Mouse (Mus musculus) layer of hippocampus, postnatal 25 days (tissue): ENCODE results near the gene Rpl15. TPM values are rescaled to one million over a fixed set of nuclear protein-coding genes. Genes with fewer than 3 reads are reported as not detected.
"Not testable (repeated sequence)": the region's sequence is repeated elsewhere in the genome, so short reads cannot be mapped to it uniquely, and the experiment has no call there.

Experiments used
- DNase-seq, 2 experiments: peaks; one replicate each; pipeline ENCODE4 v3.0.0; 2022; ENCODE audit warnings: mixed read lengths in 2 of 2, low spot score in 1 of 2; ENCODE audit errors: extremely low spot score in 1 of 2
- total RNA-seq, 2 experiments: library from RNA; stranded (reverse); gene quantifications; 2 replicates each; pipeline ENCODE4 v1.2.3; 2021

Gene Rpl15
- 100 to 1,000 TPM; 408 to 422 TPM for total RNA-seq

GRCm38 (mm10) chr14:18270529-18271441 is at the start of gene Rpl15, which contains the start of gene Nkiras1:
Rpl15 (minus strand) TSS chr14:18271391.
Nkiras1 (plus strand) TSS chr14:18271136.
- DNase-seq: peak; percentile 89 to 95

GRCm38 (mm10) chr14:18317457-18318411 is 46.5 kb upstream of the Rpl15 start:
- no peak for DNase-seq

GRCm38 (mm10) chr14:18304165-18304564 is 33.0 kb upstream of the Rpl15 start:
- DNase-seq: no peak

- DNase-seq: peak; percentile 19 to 30
These were observed 32.1 kb upstream of the Rpl15 start for GRCm38 (mm10) chr14:18303262-18303661.

- no peak for DNase-seq
These were observed 31.6 kb upstream of the Rpl15 start for GRCm38 (mm10) chr14:18302750-18303149.

GRCm38 (mm10) chr14:18301591-18301990 is 30.4 kb upstream of the Rpl15 start:
- DNase-seq: no peak

- no peak for DNase-seq
These were observed 29.5 kb upstream of the Rpl15 start for GRCm38 (mm10) chr14:18300676-18301075.

- no peak for DNase-seq
These were observed 27.7 kb upstream of the Rpl15 start for GRCm38 (mm10) chr14:18298874-18299273.

- DNase-seq: no peak
These were observed 26.2 kb upstream of the Rpl15 start for GRCm38 (mm10) chr14:18297441-18297840.

- DNase-seq: no peak
These were observed 21.4 kb upstream of the Rpl15 start for GRCm38 (mm10) chr14:18292578-18292977.

GRCm38 (mm10) chr14:18292111-18292510 is 20.9 kb upstream of the Rpl15 start:
- DNase-seq: no peak

- DNase-seq: no peak
These were observed 16.2 kb upstream of the Rpl15 start for GRCm38 (mm10) chr14:18287391-18287790.

GRCm38 (mm10) chr14:18286441-18286840 is 15.2 kb upstream of the Rpl15 start:
- DNase-seq: no peak

- DNase-seq: no peak
These were observed 14.3 kb upstream of the Rpl15 start for GRCm38 (mm10) chr14:18285476-18285875.

GRCm38 (mm10) chr14:18284581-18284980 is 13.4 kb upstream of the Rpl15 start:
- no peak for DNase-seq

- no peak for DNase-seq
These were observed 9.2 kb upstream of the Rpl15 start for GRCm38 (mm10) chr14:18280375-18280774.

GRCm38 (mm10) chr14:18274526-18274925 is 3.3 kb upstream of the Rpl15 start:
- no peak for DNase-seq

- no peak for DNase-seq
These were observed 475 bp upstream of the Rpl15 start for GRCm38 (mm10) chr14:18271666-18272065.

GRCm38 (mm10) chr14:18269947-18270528 is 1.2 kb downstream of the Rpl15 start:
- DNase-seq: not testable (repeated sequence)

GRCm38 (mm10) chr14:18263427-18263826 is 7.8 kb downstream of the Rpl15 start:
- peak in 1 of 2 experiments; percentile 40 for DNase-seq
